Comparison of ENCODE assay signal across 8 mouse cellular contexts in the genomic region with DNA sequence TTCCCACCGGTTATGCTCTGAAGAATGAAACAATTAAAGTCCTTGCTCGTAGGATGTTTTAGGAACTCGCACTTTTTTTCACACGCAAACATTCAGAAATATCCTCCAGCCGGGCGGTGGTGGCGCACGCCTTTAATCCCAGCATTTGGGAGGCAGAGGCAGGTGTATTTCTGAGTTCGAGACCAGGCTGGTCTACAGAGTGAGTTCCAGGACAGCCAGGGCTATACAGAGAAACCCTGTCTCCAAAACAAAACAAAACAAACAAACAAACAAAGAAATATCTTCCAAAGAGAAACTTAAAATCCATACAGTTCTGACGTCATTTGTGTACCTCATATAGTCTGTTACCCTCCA. TPM values are rescaled to one million over a fixed set of nuclear protein-coding genes. Genes with fewer than 3 reads are reported as not detected.
DNase-seq lines count a peak whose midpoint lies in the region; ATAC-seq and TF ChIP-seq lines count a peak whose summit lies in the region.
"Not testable (repeated sequence)": the region's sequence is repeated elsewhere in the genome, so short reads cannot be mapped to it uniquely, and the experiment has no call there.

No protein-coding gene starts in this region.

- peak overlapping the region; percentile 48 for H3K4me2 ChIP-seq in forebrain, embryonic 16.5 days (ENCODE audit: low read length)
- not testable (repeated sequence) for H3K4me2 ChIP-seq in hindbrain, embryonic 11.5 days (replicated peaks; ENCODE audit: low read depth, low read length)
- peak overlapping the region; percentile 68 for H3K4me2 ChIP-seq in kidney, embryonic 15.5 days
- peak overlapping the region; percentile 82 for H3K4me2 ChIP-seq in liver, embryonic 12.5 days
- H3K4me2 ChIP-seq in midbrain, embryonic 11.5 days, result peak overlapping the region; percentile 27; the same call in 1 of the 2 replicates

- peaks cover 28% of the 10 kb centered on the region for H3K79me3 ChIP-seq in C2C12 (ENCODE audit: low read depth)

- H3ac ChIP-seq in C2C12 (ENCODE audit: control insufficient read depth, insufficient read length, low read depth), result not testable (repeated sequence)

- H3K4me1 ChIP-seq in embryonic facial prominence, embryonic 10.5 days, result peaks cover 11% of the 10 kb centered on the region
- not testable (repeated sequence) for H3K4me1 ChIP-seq in forebrain, embryonic 16.5 days (replicated peaks; ENCODE audit: control insufficient read depth, insufficient read depth, low read length); hindbrain, embryonic 11.5 days (replicated peaks; ENCODE audit: control insufficient read depth, insufficient read depth, low read length); kidney, embryonic 15.5 days; midbrain, embryonic 11.5 days (ENCODE audit: control insufficient read depth, insufficient read depth, low read length); small intestine, adult 2 months (ENCODE audit: control insufficient read depth, insufficient read depth, insufficient read length, low read length)
- peaks cover 11% of the 10 kb centered on the region for H3K4me1 ChIP-seq in liver, embryonic 12.5 days

- peak; percentile 52 for ATAC-seq in forebrain, embryonic 16.5 days
- ATAC-seq in hindbrain, embryonic 11.5 days (ENCODE audit: low FRiP score), result peak; percentile 78
- ATAC-seq in kidney, embryonic 15.5 days (replicated peaks; ENCODE audit: low FRiP score), result peak; percentile 71
- ATAC-seq in liver, embryonic 12.5 days, result peak; percentile 58
- peak; percentile 78 for ATAC-seq in midbrain, embryonic 11.5 days (ENCODE audit: low FRiP score)

- not testable (repeated sequence) for TF ChIP-seq POLR2A in small intestine, adult 2 months (IDR thresholded peaks at IDR 0.05; ENCODE audit: low read depth, low read length)

- peaks cover 29% of the 10 kb centered on the region for H3K36me3 ChIP-seq in C2C12 (ENCODE audit: control insufficient read depth, insufficient read depth)
- peaks cover 28% of the 10 kb centered on the region for H3K36me3 ChIP-seq in embryonic facial prominence, embryonic 10.5 days (replicated peaks)
- peaks cover 15% of the 10 kb centered on the region for H3K36me3 ChIP-seq in forebrain, embryonic 16.5 days (ENCODE audit: control insufficient read depth, insufficient read depth)
- H3K36me3 ChIP-seq in hindbrain, embryonic 11.5 days (ENCODE audit: control insufficient read depth, insufficient read depth, low read length); midbrain, embryonic 11.5 days (ENCODE audit: control insufficient read depth, insufficient read depth, low read length): not testable (repeated sequence)
- H3K36me3 ChIP-seq in kidney, embryonic 15.5 days, result peaks cover 27% of the 10 kb centered on the region
- H3K36me3 ChIP-seq in liver, embryonic 12.5 days, result peaks cover 27% of the 10 kb centered on the region
- peaks cover 16% of the 10 kb centered on the region for H3K36me3 ChIP-seq in small intestine, adult 2 months (ENCODE audit: control insufficient read depth, insufficient read depth, low read length)

- H3K4me3 ChIP-seq in C2C12 (ENCODE audit: insufficient read depth, poor library complexity, severe bottlenecking), result peak overlapping the region; percentile 78
- peak overlapping the region; percentile 91 for H3K4me3 ChIP-seq in embryonic facial prominence, embryonic 10.5 days
- peak overlapping the region; percentile 56 for H3K4me3 ChIP-seq in forebrain, embryonic 16.5 days (replicated peaks; ENCODE audit: low read length)
- H3K4me3 ChIP-seq in hindbrain, embryonic 11.5 days (ENCODE audit: low read depth, low read length), result peak overlapping the region; percentile 91
- H3K4me3 ChIP-seq in kidney, embryonic 15.5 days (replicated peaks), result peak overlapping the region; percentile 91
- H3K4me3 ChIP-seq in liver, embryonic 12.5 days, result peak overlapping the region; percentile 94
- peak overlapping the region; percentile 89 for H3K4me3 ChIP-seq in midbrain, embryonic 11.5 days (ENCODE audit: low read depth, low read length)
- peak overlapping the region; percentile 95 for H3K4me3 ChIP-seq in small intestine, adult 2 months (ENCODE audit: low read depth, low read length)

- peaks cover 35% of the 10 kb centered on the region for H3K79me2 ChIP-seq in C2C12 (ENCODE audit: control insufficient read depth, insufficient read depth)

- H3K9me3 ChIP-seq in embryonic facial prominence, embryonic 10.5 days; forebrain, embryonic 16.5 days (ENCODE audit: control insufficient read depth, low read length); hindbrain, embryonic 11.5 days (ENCODE audit: control insufficient read depth, low read length); kidney, embryonic 15.5 days (replicated peaks); liver, embryonic 12.5 days (replicated peaks); midbrain, embryonic 11.5 days (ENCODE audit: control insufficient read depth, low read length): not testable (repeated sequence)

- not testable (repeated sequence) for TF ChIP-seq CTCF in C2C12 (IDR thresholded peaks at IDR 0.05; ENCODE audit: control insufficient read depth, insufficient read depth, insufficient read length); small intestine, adult 2 months (IDR thresholded peaks at IDR 0.05; ENCODE audit: extremely low read depth, insufficient read length, insufficient replicate concordance, low read depth, low read length)

- H3K27ac ChIP-seq in embryonic facial prominence, embryonic 10.5 days (replicated peaks), result peak overlapping the region; percentile 96
- H3K27ac ChIP-seq in forebrain, embryonic 16.5 days (ENCODE audit: low read length); hindbrain, embryonic 11.5 days (ENCODE audit: low read depth, low read length); kidney, embryonic 15.5 days; midbrain, embryonic 11.5 days (ENCODE audit: low read depth, low read length); small intestine, adult 2 months (ENCODE audit: insufficient read depth, low read depth, low read length): not testable (repeated sequence)
- peak overlapping the region; percentile 68; the same call in 1 of the 2 replicates for H3K27ac ChIP-seq in liver, embryonic 12.5 days

- H3K9ac ChIP-seq in forebrain, embryonic 16.5 days (replicated peaks; ENCODE audit: low read depth, low read length); hindbrain, embryonic 11.5 days (ENCODE audit: low read depth, low read length); kidney, embryonic 15.5 days; midbrain, embryonic 11.5 days (ENCODE audit: low read length): not testable (repeated sequence)
- peak overlapping the region; percentile 87 for H3K9ac ChIP-seq in liver, embryonic 12.5 days

- 12% methylated on average over 10 of the region's 10 CpGs for WGBS in embryonic facial prominence, embryonic 10.5 days
- WGBS in forebrain, embryonic 16.5 days, result 9% methylated on average over 10 of the region's 10 CpGs
- 13% methylated on average over 10 of the region's 10 CpGs for WGBS in hindbrain, embryonic 11.5 days
- WGBS in kidney, embryonic 15.5 days, result 10% methylated on average over 10 of the region's 10 CpGs
- 7% methylated on average over 10 of the region's 10 CpGs for WGBS in liver, embryonic 12.5 days (ENCODE audit: insufficient replicate concordance)
- 14% methylated on average over 10 of the region's 10 CpGs for WGBS in midbrain, embryonic 11.5 days
- WGBS in small intestine, adult 2 months, result 6% methylated on average over 10 of the region's 10 CpGs

- not testable (repeated sequence) for H3K27me3 ChIP-seq in C2C12 (ENCODE audit: control insufficient read depth, insufficient read depth, insufficient read length); embryonic facial prominence, embryonic 10.5 days (replicated peaks; ENCODE audit: low read depth, poor library complexity, severe bottlenecking); forebrain, embryonic 16.5 days (replicated peaks; ENCODE audit: control insufficient read depth, insufficient read depth, low read length); hindbrain, embryonic 11.5 days (ENCODE audit: control insufficient read depth, insufficient read depth, low read length); kidney, embryonic 15.5 days; liver, embryonic 12.5 days (replicated peaks); midbrain, embryonic 11.5 days (ENCODE audit: control insufficient read depth, insufficient read depth, low read length); small intestine, adult 2 months (ENCODE audit: control insufficient read depth, insufficient read depth, low read length)

- DNase-seq in embryonic facial prominence, embryonic 10.5 days (ENCODE audit: low spot score); hindbrain, embryonic 11.5 days (ENCODE audit: low spot score); midbrain, embryonic 11.5 days (ENCODE audit: low spot score, missing footprints): not testable (repeated sequence)

RNA-seq across cellular contexts. Expression of a gene that starts 0.4 kb away (rescaled TPM):
- 23.6 TPM for polyA plus RNA-seq in C2C12 (2012; fragmentation: generic; extraction: Trizol)
- polyA plus RNA-seq in embryonic facial prominence, embryonic 10.5 days (2016; fragmentation: Nextera tagmentation; extraction: Ambion mirVana), result 43.7 and 44.8 TPM in 2 replicates
- 25.2 and 29.2 TPM in 2 replicates for polyA plus RNA-seq in forebrain, embryonic 16.5 days (2015; fragmentation: Nextera tagmentation; extraction: Ambion mirVana)
- 37.7 and 37.8 TPM in 2 replicates for polyA plus RNA-seq in hindbrain, embryonic 11.5 days (2014; fragmentation: Nextera tagmentation; extraction: Ambion mirVana)
- polyA plus RNA-seq in kidney, embryonic 15.5 days (2015; fragmentation: Nextera tagmentation; extraction: Ambion mirVana), result 32.2 and 33.4 TPM in 2 replicates
- polyA plus RNA-seq in liver, embryonic 12.5 days (2016; fragmentation: Nextera tagmentation; extraction: Ambion mirVana), result 31.9 and 33.3 TPM in 2 replicates
- polyA plus RNA-seq in midbrain, embryonic 11.5 days (2014; fragmentation: Nextera tagmentation; extraction: Ambion mirVana), result 37.5 and 38.8 TPM in 2 replicates
- polyA plus RNA-seq in small intestine, adult 2 months (2012; rRNA removed), result 14.4 and 25.1 TPM in 2 replicates

RNA-seq across cellular contexts. Expression of a gene that starts 1.0 kb away (rescaled TPM):
- polyA plus RNA-seq in C2C12 (2012; fragmentation: generic; extraction: Trizol), result 0.41 TPM
- polyA plus RNA-seq in embryonic facial prominence, embryonic 10.5 days (2016; fragmentation: Nextera tagmentation; extraction: Ambion mirVana), result 1.1 and 1.5 TPM in 2 replicates
- 0.48 and 0.92 TPM in 2 replicates for polyA plus RNA-seq in forebrain, embryonic 16.5 days (2015; fragmentation: Nextera tagmentation; extraction: Ambion mirVana)
- 0.61 and 1.2 TPM in 2 replicates for polyA plus RNA-seq in hindbrain, embryonic 11.5 days (2014; fragmentation: Nextera tagmentation; extraction: Ambion mirVana)
- 0.99 and 1.1 TPM in 2 replicates for polyA plus RNA-seq in kidney, embryonic 15.5 days (2015; fragmentation: Nextera tagmentation; extraction: Ambion mirVana)
- 0.25 and 1.0 TPM in 2 replicates for polyA plus RNA-seq in liver, embryonic 12.5 days (2016; fragmentation: Nextera tagmentation; extraction: Ambion mirVana)
- 0.41 and 0.94 TPM in 2 replicates for polyA plus RNA-seq in midbrain, embryonic 11.5 days (2014; fragmentation: Nextera tagmentation; extraction: Ambion mirVana)
- 0.08 and 0.27 TPM in 2 replicates for polyA plus RNA-seq in small intestine, adult 2 months (2012; rRNA removed)
